Mouse (Mus musculus) heart, embryonic 12.5 days (tissue): ENCODE measurements around the gene Arhgdib. TPM values are rescaled to one million over a fixed set of nuclear protein-coding genes. Genes with fewer than 3 reads are reported as not detected.

Experiments used
- ATAC-seq: fragments of 200-750 bp; cut with Nextera tagmentation; 2 replicates; pipeline ENCODE4 v1.8.0; 2017; ENCODE audit warnings: moderate TSS enrichment, moderate library complexity; ENCODE audit not compliant: insufficient number of reproducible peaks, low FRiP score
- H3K27ac ChIP-seq: fragments of 300-500 bp; sonication (generic); 2 replicates; pipeline ENCODE4 v1.5.1; 2016; ENCODE audit warnings: mild to moderate bottlenecking, moderate library complexity; ENCODE audit not compliant: poor library complexity, severe bottlenecking
- H3K27me3 ChIP-seq: fragments of 300-500 bp; sonication (generic); replicated peaks from 2 replicates; pipeline ENCODE4 v1.6.1; 2016; ENCODE audit warnings: mild to moderate bottlenecking, moderate library complexity
- H3K36me3 ChIP-seq: fragments of 300-500 bp; sonication (generic); 2 replicates; pipeline ENCODE4 v1.6.1; 2016; ENCODE audit warnings: mild to moderate bottlenecking, moderate library complexity
- H3K4me1 ChIP-seq: fragments of 300-500 bp; sonication (generic); replicated peaks from 2 replicates; pipeline ENCODE4 v1.6.1; 2016; ENCODE audit warnings: mild to moderate bottlenecking
- H3K4me2 ChIP-seq: fragments of 300-500 bp; sonication (generic); 2 replicates; pipeline ENCODE4 v1.6.1; 2016; ENCODE audit warnings: mild to moderate bottlenecking, moderate library complexity
- H3K4me3 ChIP-seq: fragments of 300-500 bp; sonication (generic); 2 replicates; pipeline ENCODE4 v1.5.1; 2016; ENCODE audit warnings: mild to moderate bottlenecking
- H3K9ac ChIP-seq: fragments of 300-500 bp; sonication (generic); 2 replicates; pipeline ENCODE4 v1.6.1; 2016; ENCODE audit warnings: mild to moderate bottlenecking, moderate library complexity
- H3K9me3 ChIP-seq: fragments of 300-500 bp; sonication (generic); replicated peaks from 2 replicates; pipeline ENCODE4 v1.6.1; 2016; ENCODE audit warnings: mild to moderate bottlenecking, moderate library complexity
- WGBS: fragments of 180-500 bp; shearing (Covaris S2); methylation state at CpG from one replicate; pipeline ENCODE4 v1.1.7; 2016; 5-methylcytosine and 5-hydroxymethylcytosine counted together
- polyA plus RNA-seq: library from polyadenylated mRNA; unstranded; fragments of >200 nt; fragmentation: Nextera tagmentation; extraction: Ambion mirVana; gene quantifications from 2 replicates; pipeline ENCODE4 v1.2.1, GENCODE M21; 2016

Gene Arhgdib
- polyA plus RNA-seq, 1 experiment from 2014 or later = 93.8 TPM

GRCm38 (mm10) chr6:136950171-136950570 is 8.5 kb upstream of the Arhgdib start:
- Histone ChIP-seq H3K9me3 (no peaks in the 10 kb centered on the region), H3K27ac (no peak overlapping the region), H3K4me3 (no peak overlapping the region), H3K36me3 (no peaks in the 10 kb centered on the region), H3K9ac (no peak overlapping the region), H3K4me2 (no peak overlapping the region), H3K27me3 (no peaks in the 10 kb centered on the region), H3K4me1 (peaks cover 7% of the 10 kb centered on the region; the same call in 1 of the 2 replicates)
- WGBS = 82% methylated on average over 2 of the region's 2 CpGs
- ATAC-seq = no peak

GRCm38 (mm10) chr6:136947716-136948115 is 6.0 kb upstream of the Arhgdib start:
- Histone ChIP-seq H3K27me3 (no peaks in the 10 kb centered on the region), H3K4me1 (peaks cover 13% of the 10 kb centered on the region; the same call in 1 of the 2 replicates), H3K4me2 (no peak overlapping the region), H3K27ac (no peak overlapping the region), H3K4me3 (no peak overlapping the region), H3K9ac (no peak overlapping the region), H3K9me3 (no peaks in the 10 kb centered on the region), H3K36me3 (no peaks in the 10 kb centered on the region)
- ATAC-seq = no peak
- 69% methylated on average over 4 of the region's 4 CpGs for WGBS

- no peak for ATAC-seq
These were observed 5.2 kb upstream of the Arhgdib start for GRCm38 (mm10) chr6:136946943-136947342.

GRCm38 (mm10) chr6:136946241-136946640 is 4.5 kb upstream of the Arhgdib start:
- H3K9ac ChIP-seq = no peak overlapping the region
- no peak for ATAC-seq
- H3K27ac ChIP-seq = no peak overlapping the region
- no peak overlapping the region for H3K4me2 ChIP-seq
- H3K4me3 ChIP-seq = no peak overlapping the region
- 73% methylated on average over 5 of the region's 5 CpGs for WGBS
- peaks cover 23% of the 10 kb centered on the region for H3K4me1 ChIP-seq
- no peaks in the 10 kb centered on the region for H3K9me3 ChIP-seq
- no peaks in the 10 kb centered on the region for H3K36me3 ChIP-seq
- no peaks in the 10 kb centered on the region for H3K27me3 ChIP-seq

More at GRCm38 (mm10) chr6:136946943-136947342, 5.2 kb upstream of the Arhgdib start:
- Histone ChIP-seq H3K4me3 (no peak overlapping the region), H3K36me3 (no peaks in the 10 kb centered on the region), H3K4me1 (peaks cover 17% of the 10 kb centered on the region; the same call in 1 of the 2 replicates), H3K9me3 (no peaks in the 10 kb centered on the region), H3K9ac (no peak overlapping the region), H3K4me2 (no peak overlapping the region), H3K27ac (no peak overlapping the region), H3K27me3 (no peaks in the 10 kb centered on the region)
- 51% methylated on average over 9 of the region's 9 CpGs for WGBS

- no peak overlapping the region for H3K4me2 ChIP-seq
- H3K9ac ChIP-seq = no peak overlapping the region
- no peak overlapping the region for H3K27ac ChIP-seq
- H3K36me3 ChIP-seq = no peaks in the 10 kb centered on the region
- no peaks in the 10 kb centered on the region for H3K27me3 ChIP-seq
- H3K9me3 ChIP-seq = no peaks in the 10 kb centered on the region
- ATAC-seq = no peak
- H3K4me1 ChIP-seq = peaks cover 40% of the 10 kb centered on the region
- WGBS = 81% methylated on average over 8 of the region's 8 CpGs
- no peak overlapping the region for H3K4me3 ChIP-seq
These were observed 2.8 kb upstream of the Arhgdib start for GRCm38 (mm10) chr6:136944511-136944910.

GRCm38 (mm10) chr6:136943392-136943791 is 1.7 kb upstream of the Arhgdib start:
- no peak overlapping the region for H3K4me2 ChIP-seq
- no peaks in the 10 kb centered on the region for H3K9me3 ChIP-seq
- no peaks in the 10 kb centered on the region for H3K27me3 ChIP-seq
- H3K4me3 ChIP-seq = no peak overlapping the region
- H3K9ac ChIP-seq = no peak overlapping the region
- no peak for ATAC-seq
- H3K36me3 ChIP-seq = no peaks in the 10 kb centered on the region
- no peak overlapping the region for H3K27ac ChIP-seq
- peaks cover 49% of the 10 kb centered on the region for H3K4me1 ChIP-seq

GRCm38 (mm10) chr6:136942280-136942679 is 581 bp upstream of the Arhgdib start:
- peaks cover 53% of the 10 kb centered on the region for H3K4me1 ChIP-seq
- H3K27ac ChIP-seq = no peak overlapping the region

GRCm38 (mm10) chr6:136940188-136940960 is 1.3 kb downstream of the Arhgdib start:
- no peaks in the 10 kb centered on the region for H3K9me3 ChIP-seq
- peak overlapping the region; percentile 61; the same call in 1 of the 2 replicates for H3K9ac ChIP-seq
- no peaks in the 10 kb centered on the region for H3K36me3 ChIP-seq
- peak overlapping the region; percentile 57 for H3K4me2 ChIP-seq
- no peaks in the 10 kb centered on the region for H3K27me3 ChIP-seq
- peaks cover 48% of the 10 kb centered on the region for H3K4me1 ChIP-seq
- WGBS = 68% methylated on average over 11 of the region's 11 CpGs
- H3K4me3 ChIP-seq = peak overlapping the region; percentile 32
- H3K27ac ChIP-seq = peak overlapping the region; percentile 91
- ATAC-seq = no peak

More at GRCm38 (mm10) chr6:136942280-136942679, 581 bp upstream of the Arhgdib start:
- Histone ChIP-seq H3K4me2 (no peak overlapping the region), H3K4me3 (no peak overlapping the region), H3K27me3 (no peaks in the 10 kb centered on the region), H3K9ac (no peak overlapping the region), H3K9me3 (no peaks in the 10 kb centered on the region), H3K36me3 (no peaks in the 10 kb centered on the region)
- ATAC-seq = no peak
- 86% methylated on average over 9 of the region's 9 CpGs for WGBS

- H3K36me3 ChIP-seq = no peaks in the 10 kb centered on the region
- peak overlapping the region; percentile 91 for H3K27ac ChIP-seq
- peak overlapping the region; percentile 57 for H3K4me2 ChIP-seq
- ATAC-seq = no peak
- H3K27me3 ChIP-seq = no peaks in the 10 kb centered on the region
- no peaks in the 10 kb centered on the region for H3K9me3 ChIP-seq
- H3K4me3 ChIP-seq = 0 out of 2 replicates have a peak overlapping the region, but pooled peaks have one; percentile 32
- H3K9ac ChIP-seq = no peak overlapping the region
- peaks cover 55% of the 10 kb centered on the region for H3K4me1 ChIP-seq
- WGBS = 45% methylated on average over 14 of the region's 14 CpGs
These were observed 2.1 kb downstream of the Arhgdib start for GRCm38 (mm10) chr6:136939326-136940187.

- Histone ChIP-seq H3K27ac (peak overlapping the region; percentile 91), H3K4me2 (peak overlapping the region; percentile 36), H3K36me3 (no peaks in the 10 kb centered on the region), H3K9ac (peak overlapping the region; percentile 53; the same call in 1 of the 2 replicates), H3K27me3 (no peaks in the 10 kb centered on the region), H3K4me3 (no peak overlapping the region), H3K4me1 (peaks cover 53% of the 10 kb centered on the region), H3K9me3 (no peaks in the 10 kb centered on the region)
- 0 out of 2 replicates have a peak, but pooled peaks have one; percentile 13 for ATAC-seq
- 59% methylated on average over 18 of the region's 18 CpGs for WGBS
These were observed 3.2 kb downstream of the Arhgdib start for GRCm38 (mm10) chr6:136938331-136939126.
